Mouse (Mus musculus) kidney, adult 2 months (tissue): Measurements from ENCODE around the gene Zfp42. TPM values are rescaled to one million over a fixed set of nuclear protein-coding genes. Genes with fewer than 3 reads are reported as not detected.

Experiments used
- DNase-seq: peaks from one replicate; pipeline ENCODE4 v3.0.0; 2021
- H3K27ac ChIP-seq: fragments of 200-500 bp; 2 replicates; pipeline ENCODE4 v1.5.1; 2012; ENCODE audit warnings: low read depth, low read length, control low read depth, inconsistent platforms; ENCODE audit not compliant: insufficient read depth
- H3K27me3 ChIP-seq: fragments of 200-500 bp; replicated peaks from 2 replicates; pipeline ENCODE4 v1.6.1; 2012; ENCODE audit warnings: mild to moderate bottlenecking, moderate library complexity, low read length, inconsistent platforms; ENCODE audit not compliant: control insufficient read depth, insufficient read depth
- H3K36me3 ChIP-seq: fragments of 200-500 bp; 2 replicates; pipeline ENCODE4 v1.6.1; 2012; ENCODE audit warnings: mild to moderate bottlenecking, moderate library complexity, low read length, inconsistent platforms; ENCODE audit not compliant: control insufficient read depth, insufficient read depth
- H3K4me1 ChIP-seq: fragments of 200-500 bp; 2 replicates; pipeline ENCODE4 v1.6.1; 2011; ENCODE audit warnings: low read length; ENCODE audit not compliant: control insufficient read depth, insufficient read depth
- H3K4me3 ChIP-seq: fragments of 200-500 bp; 2 replicates; pipeline ENCODE4 v1.5.1; 2011; ENCODE audit warnings: mild to moderate bottlenecking, low read depth, low read length, control low read depth; ENCODE audit not compliant: insufficient read depth
- CTCF ChIP-seq: fragments of 200-500 bp; conservative IDR thresholded peaks from 2 replicates; pipeline ENCODE4 v1.5.1; 2011; ENCODE audit warnings: low read depth, mild to moderate bottlenecking, control low read depth, low read length, moderate library complexity, mixed read lengths; ENCODE audit not compliant: insufficient read depth, insufficient read length
- POLR2A ChIP-seq: fragments of 200-500 bp; IDR thresholded peaks from one replicate; pipeline ENCODE4 v1.6.1; 2011; ENCODE audit warnings: low read depth, low read length, control low read depth
- WGBS: fragments of 180-500 bp; shearing (Covaris S2); methylation state at CpG from one replicate; pipeline ENCODE4 v1.1.7; 2018; 5-methylcytosine and 5-hydroxymethylcytosine counted together
- polyA plus RNA-seq: library from polyadenylated mRNA; depleted of rRNA; stranded (reverse); fragments of >200 nt; gene quantifications from 2 replicates; pipeline ENCODE4 v1.2.3, GENCODE M21; 2012; rRNA removed

Zfp42 gene
- polyA plus RNA-seq, 1 experiment = not detected

DNA sequence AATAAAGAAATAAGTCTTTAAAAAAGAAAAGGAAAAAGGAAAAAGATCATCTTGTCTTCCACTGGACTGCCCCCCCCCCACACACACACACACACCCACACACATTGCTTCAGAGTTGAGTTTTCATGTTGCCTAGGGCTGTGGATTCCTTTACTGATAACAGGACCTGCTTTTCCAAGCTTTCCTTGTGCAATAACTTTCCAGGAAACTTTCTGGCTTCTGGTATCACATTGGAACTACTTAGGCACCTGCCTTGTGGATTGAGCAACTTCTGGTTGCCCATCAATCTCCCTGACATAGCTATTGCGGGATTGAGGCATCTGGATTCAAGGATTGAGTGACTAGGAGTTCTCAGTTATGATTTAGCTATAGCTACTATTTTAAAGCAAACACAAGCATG is 48.9 kb downstream of the Zfp42 start:
- no peak for DNase-seq
- H3K4me1 ChIP-seq = no peaks in the 10 kb centered on the region
- TF ChIP-seq POLR2A = no peak
- no peak for TF ChIP-seq CTCF
- H3K27me3 ChIP-seq = no peaks in the 10 kb centered on the region
- no peak overlapping the region for H3K4me3 ChIP-seq
- H3K36me3 ChIP-seq = no peaks in the 10 kb centered on the region
- H3K27ac ChIP-seq = no peak overlapping the region
- WGBS = 89% methylated on average over 1 of the region's 1 CpGs

DNA sequence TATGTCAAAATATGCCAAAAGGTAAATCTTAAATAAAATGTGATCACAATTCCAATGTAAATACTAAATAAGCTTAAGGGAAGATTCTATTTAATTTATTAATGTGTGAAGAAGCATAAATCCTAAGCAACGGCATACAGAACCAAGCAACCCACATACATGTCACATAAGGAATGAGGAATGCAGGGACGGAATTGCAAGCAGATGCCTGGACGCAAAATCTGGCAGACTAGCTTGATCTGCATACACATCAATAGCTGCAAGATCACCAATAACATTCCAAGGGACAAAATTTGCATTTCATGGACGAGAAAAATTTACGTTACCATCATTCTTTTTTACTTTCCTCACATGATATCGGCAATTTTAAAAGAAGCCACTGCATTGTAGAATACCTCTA is 51.1 kb downstream of the Zfp42 start:
- WGBS = 80% methylated on average over 6 of the region's 6 CpGs

GRCm38 (mm10) chr8:43251653-43252052 is 55.1 kb downstream of the Zfp42 start:
- H3K27me3 ChIP-seq = no peaks in the 10 kb centered on the region
- H3K4me1 ChIP-seq = no peaks in the 10 kb centered on the region
- DNase-seq = no peak
- H3K36me3 ChIP-seq = no peaks in the 10 kb centered on the region
- 82% methylated on average over 6 of the region's 6 CpGs for WGBS
- H3K4me3 ChIP-seq = no peak overlapping the region
- no peak overlapping the region for H3K27ac ChIP-seq
- TF ChIP-seq POLR2A (no peak), CTCF (no peak)

More for the DNA sequence above, 51.1 kb downstream of the Zfp42 start:
- DNase-seq = no peak
- no peak overlapping the region for H3K4me3 ChIP-seq
- no peaks in the 10 kb centered on the region for H3K36me3 ChIP-seq
- H3K27me3 ChIP-seq = no peaks in the 10 kb centered on the region
- H3K27ac ChIP-seq = no peak overlapping the region
- no peak for TF ChIP-seq CTCF
- no peak for TF ChIP-seq POLR2A
- H3K4me1 ChIP-seq = no peaks in the 10 kb centered on the region

DNA sequence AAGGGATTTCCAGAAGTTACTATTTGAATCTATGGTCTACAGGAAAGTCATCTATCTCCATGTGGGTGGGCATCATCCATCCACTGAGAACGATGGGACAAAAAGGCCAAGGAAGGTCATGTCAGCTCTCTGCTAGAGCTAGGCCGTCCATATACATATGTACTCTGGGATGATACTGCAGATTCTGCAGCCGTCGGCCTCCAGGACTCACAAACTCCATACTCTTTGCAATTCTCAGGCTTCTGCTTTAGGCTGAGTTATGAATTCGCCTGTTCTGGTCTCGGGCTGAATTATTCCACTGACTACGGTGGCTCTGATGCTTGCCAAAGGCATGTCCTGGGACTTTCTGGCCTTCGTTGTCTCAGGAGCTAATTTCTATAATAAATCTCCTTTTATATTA is 58.1 kb downstream of the Zfp42 start:
- H3K27ac ChIP-seq = no peak overlapping the region
- H3K27me3 ChIP-seq = no peaks in the 10 kb centered on the region
- no peaks in the 10 kb centered on the region for H3K4me1 ChIP-seq
- no peak for DNase-seq
- H3K36me3 ChIP-seq = no peaks in the 10 kb centered on the region
- TF ChIP-seq POLR2A = no peak
- no peak for TF ChIP-seq CTCF
- 76% methylated on average over 8 of the region's 8 CpGs for WGBS
- H3K4me3 ChIP-seq = no peak overlapping the region

Other genes starting within 250 kb of the Zfp42 start
- not detected in 2 replicates for gene Triml1, start 165.5 kb downstream of the Zfp42 start, polyA plus RNA-seq
- gene Triml2, start 126.4 kb downstream of the Zfp42 start, polyA plus RNA-seq = not detected in 2 replicates
- not detected in 2 replicates for gene Adam26b, start 221.1 kb upstream of the Zfp42 start, polyA plus RNA-seq